In genomic region chr2:80474247-80474796, GRCm38 (mm10) we compare ENCODE assay signal across 26 mouse cellular contexts. TPM values are rescaled to one million over a fixed set of nuclear protein-coding genes. Genes with fewer than 3 reads are reported as not detected.
A peak's percentile ranks its signal among the peaks of the same experiment; 100 is the strongest.
DNase-seq lines count a peak whose midpoint lies in the region; ATAC-seq and TF ChIP-seq lines count a peak whose summit lies in the region.
"Had no signal": no experiment of that assay in that cellular context is flagged by ENCODE, and none has a peak within 500 bp of the region (broad histone marks: within the 10 kb centered on the region; RNA-seq: fewer than 3 reads in every experiment).

No protein-coding gene starts in this region.

- TF ChIP-seq CTCF in G1E (IDR thresholded peaks at IDR 0.05; ENCODE audit: low read depth, low read length): no peak
- no peak for TF ChIP-seq CTCF in intestine, postnatal 0 days (IDR thresholded peaks at IDR 0.05; ENCODE audit: low read depth)

- no peaks in the 10 kb centered on the region for H3K9me3 ChIP-seq in kidney, embryonic 15.5 days (replicated peaks)
- H3K9me3 ChIP-seq in G1E (replicated peaks): no peaks in the 10 kb centered on the region
- H3K9me3 ChIP-seq in intestine, postnatal 0 days (ENCODE audit: control insufficient read depth): no peaks in the 10 kb centered on the region
- H3K9me3 ChIP-seq: embryonic facial prominence, embryonic 12.5 days; embryonic facial prominence, embryonic 15.5 days; forebrain, embryonic 15.5 days; heart, embryonic 12.5 days; heart, embryonic 15.5 days; hindbrain, embryonic 10.5 days; hindbrain, embryonic 13.5 days had no signal

- peak; percentile 9 for DNase-seq in kidney, adult 11 months
- DNase-seq in kidney, adult 8-10 months: peak; percentile 12 to 36
- no peak for DNase-seq in kidney, postnatal 14 days
- no peak for DNase-seq in G1E (ENCODE audit: low spot score)
- no peak for DNase-seq in urinary bladder, adult 18-20 months (ENCODE audit: low spot score in 2 of 2)
- no peak for DNase-seq in urinary bladder, postnatal 10 days (ENCODE audit: low spot score)
- DNase-seq: adrenal gland, postnatal 10 days; adrenal gland, postnatal 36 days; cerebellum, adult 18-20 months; cerebellum, adult 9-10 months; cerebellum, postnatal 25 days; gastrocnemius, postnatal 25 days; heart, adult 18-20 months; heart, postnatal 10 days; heart, postnatal 36 days had no signal

- no peak overlapping the region for H3K27ac ChIP-seq in kidney, embryonic 15.5 days
- H3K27ac ChIP-seq in intestine, postnatal 0 days (ENCODE audit: low read depth, low read length): no peak overlapping the region
- H3K27ac ChIP-seq: embryonic facial prominence, embryonic 12.5 days; embryonic facial prominence, embryonic 15.5 days; forebrain, embryonic 15.5 days; heart, embryonic 15.5 days; hindbrain, embryonic 10.5 days; hindbrain, embryonic 13.5 days had no signal

- no peaks in the 10 kb centered on the region for H3K4me1 ChIP-seq in kidney, embryonic 15.5 days
- H3K4me1 ChIP-seq in G1E (ENCODE audit: insufficient read depth, low read depth, low read length): peaks cover 18% of the 10 kb centered on the region
- H3K4me1 ChIP-seq in intestine, postnatal 0 days (replicated peaks; ENCODE audit: control insufficient read depth, insufficient read depth, low read length): 0 out of 2 replicates have a peak, but pooled peaks cover 2% of the 10 kb centered on the region
- H3K4me1 ChIP-seq: embryonic facial prominence, embryonic 12.5 days; embryonic facial prominence, embryonic 15.5 days; forebrain, embryonic 15.5 days; heart, embryonic 12.5 days; heart, embryonic 15.5 days; hindbrain, embryonic 10.5 days; hindbrain, embryonic 13.5 days had no signal

- no peak for ATAC-seq in kidney, embryonic 15.5 days (replicated peaks; ENCODE audit: low FRiP score)
- peak; percentile 28; the same call in 1 of the 2 replicates for ATAC-seq in G1E (ENCODE audit: extremely low read depth, insufficient number of reproducible peaks, low FRiP score, poor library complexity, severe bottlenecking)
- ATAC-seq in intestine, postnatal 0 days: peak; percentile 41; the same call in 1 of the 2 replicates
- ATAC-seq: forebrain, embryonic 15.5 days; Patski had no signal

- H3K4me2 ChIP-seq in kidney, embryonic 15.5 days: no peak overlapping the region
- H3K4me2 ChIP-seq in intestine, postnatal 0 days (replicated peaks; ENCODE audit: low read depth): no peak overlapping the region; the same call in 1 of the 2 replicates
- H3K4me2 ChIP-seq: embryonic facial prominence, embryonic 12.5 days; embryonic facial prominence, embryonic 15.5 days; forebrain, embryonic 15.5 days; heart, embryonic 12.5 days; heart, embryonic 15.5 days; hindbrain, embryonic 13.5 days had no signal

- H3K9ac ChIP-seq in kidney, embryonic 15.5 days: no peak overlapping the region
- no peak overlapping the region for H3K9ac ChIP-seq in intestine, postnatal 0 days (ENCODE audit: low read depth, low read length)
- H3K9ac ChIP-seq: embryonic facial prominence, embryonic 12.5 days; embryonic facial prominence, embryonic 15.5 days; forebrain, embryonic 15.5 days; heart, embryonic 12.5 days; heart, embryonic 15.5 days; hindbrain, embryonic 13.5 days had no signal

- no peaks in the 10 kb centered on the region for H3K36me3 ChIP-seq in kidney, embryonic 15.5 days
- no peaks in the 10 kb centered on the region for H3K36me3 ChIP-seq in G1E (replicated peaks)
- H3K36me3 ChIP-seq in intestine, postnatal 0 days (ENCODE audit: control insufficient read depth, insufficient read depth): no peaks in the 10 kb centered on the region
- H3K36me3 ChIP-seq: embryonic facial prominence, embryonic 12.5 days; embryonic facial prominence, embryonic 15.5 days; forebrain, embryonic 15.5 days; heart, embryonic 12.5 days; heart, embryonic 15.5 days; hindbrain, embryonic 10.5 days; hindbrain, embryonic 13.5 days had no signal

- no peaks in the 10 kb centered on the region for H3K27me3 ChIP-seq in kidney, embryonic 15.5 days
- H3K27me3 ChIP-seq in G1E (ENCODE audit: insufficient read depth, low read length): no peaks in the 10 kb centered on the region
- no peaks in the 10 kb centered on the region for H3K27me3 ChIP-seq in intestine, postnatal 0 days (replicated peaks; ENCODE audit: control insufficient read depth, insufficient read depth, low read length)
- H3K27me3 ChIP-seq: embryonic facial prominence, embryonic 12.5 days; embryonic facial prominence, embryonic 15.5 days; forebrain, embryonic 15.5 days; heart, embryonic 12.5 days; heart, embryonic 15.5 days; hindbrain, embryonic 13.5 days had no signal

- WGBS in kidney, embryonic 15.5 days: 64% methylated on average over 5 of the region's 5 CpGs
- 40% methylated on average over 5 of the region's 5 CpGs for WGBS in intestine, postnatal 0 days

- H3K4me3 ChIP-seq in kidney, embryonic 15.5 days (replicated peaks): no peak overlapping the region
- H3K4me3 ChIP-seq in G1E (ENCODE audit: low read depth, low read length): no peak overlapping the region
- no peak overlapping the region for H3K4me3 ChIP-seq in intestine, postnatal 0 days (ENCODE audit: low read depth, low read length)
- H3K4me3 ChIP-seq: embryonic facial prominence, embryonic 12.5 days; embryonic facial prominence, embryonic 15.5 days; forebrain, embryonic 15.5 days; heart, embryonic 12.5 days; heart, embryonic 15.5 days; hindbrain, embryonic 10.5 days; hindbrain, embryonic 13.5 days had no signal

RNA-seq across cellular contexts. Expression of gene Frzb, which starts 26.9 kb away (rescaled TPM):
- polyA plus RNA-seq in kidney, embryonic 15.5 days (2015; fragmentation: Nextera tagmentation; extraction: Ambion mirVana): 24.6 and 26.1 TPM in 2 replicates
- not detected in 2 replicates for total RNA-seq in G1E (2014; fragmentation: Nextera tagmentation)
- total RNA-seq in G1E (2017): 0.05 and 0.17 TPM in 2 replicates
- polyA plus RNA-seq in G1E (2012): 0.02 TPM in 1 of 2 replicates, not detected in the other
- 1.1 and 1.2 TPM in 2 replicates for polyA plus RNA-seq in intestine, postnatal 0 days (2015; fragmentation: Nextera tagmentation; extraction: Ambion mirVana)
- total RNA-seq: common myeloid progenitor, adult 5-6 weeks had no signal

Comparison
In these comparisons a context has a peak if more than half of its experiments do, and no peak if none do; other contexts are left out.
1. DNase-seq: peak in kidney, adult 11 months (single experiment) and kidney, adult 8-10 months (2 of 2); none in kidney, postnatal 14 days (single experiment), G1E (single experiment), urinary bladder, adult 18-20 months (0 of 2) and urinary bladder, postnatal 10 days (single experiment).
2. RNA of gene Frzb, which starts 26.9 kb away (polyA plus RNA-seq): 24.6 to 26.1 TPM in kidney, embryonic 15.5 days; 1.1 to 1.2 TPM in intestine, postnatal 0 days and 0.02 TPM in G1E; every median in the first group is over 10 times any median in the second.